Mouse (Mus musculus): Measurements from ENCODE around the gene Snx32.

DNA sequence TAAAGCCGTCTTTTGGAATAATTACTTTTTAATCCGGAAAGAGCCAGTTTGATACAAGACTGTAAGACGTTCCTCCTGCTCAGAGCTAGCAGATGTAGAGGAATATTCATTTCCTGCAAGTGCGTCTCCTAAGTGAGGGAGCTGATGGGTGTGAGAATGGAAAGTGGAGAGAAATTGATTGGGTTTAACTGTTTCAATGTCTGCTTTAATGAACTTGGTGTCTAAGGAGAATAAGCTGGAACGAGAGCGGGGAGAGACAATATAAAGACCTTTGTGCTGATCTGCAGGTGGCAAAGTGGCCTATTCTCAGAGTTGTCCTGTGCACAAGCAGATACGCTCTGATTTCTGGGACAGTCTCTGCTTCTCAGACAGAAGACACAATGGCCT is 19.8 kb upstream of the Snx32 start:
- TF ChIP-seq GATA1 (IDR thresholded peaks at IDR 0.05; ENCODE audit: low read length) = no peak
- TF ChIP-seq TAL1 (IDR thresholded peaks at IDR 0.05; ENCODE audit: low read length) = no peak
